Mouse (Mus musculus): ENCODE measurements around the gene Pou4f1. TPM values are rescaled to one million over a fixed set of nuclear protein-coding genes. Genes with fewer than 3 reads are reported as not detected.

Pou4f1 gene
- total RNA-seq, 2 experiments from 2014 or later, result 0.07 TPM; not detected in 1

DNA sequence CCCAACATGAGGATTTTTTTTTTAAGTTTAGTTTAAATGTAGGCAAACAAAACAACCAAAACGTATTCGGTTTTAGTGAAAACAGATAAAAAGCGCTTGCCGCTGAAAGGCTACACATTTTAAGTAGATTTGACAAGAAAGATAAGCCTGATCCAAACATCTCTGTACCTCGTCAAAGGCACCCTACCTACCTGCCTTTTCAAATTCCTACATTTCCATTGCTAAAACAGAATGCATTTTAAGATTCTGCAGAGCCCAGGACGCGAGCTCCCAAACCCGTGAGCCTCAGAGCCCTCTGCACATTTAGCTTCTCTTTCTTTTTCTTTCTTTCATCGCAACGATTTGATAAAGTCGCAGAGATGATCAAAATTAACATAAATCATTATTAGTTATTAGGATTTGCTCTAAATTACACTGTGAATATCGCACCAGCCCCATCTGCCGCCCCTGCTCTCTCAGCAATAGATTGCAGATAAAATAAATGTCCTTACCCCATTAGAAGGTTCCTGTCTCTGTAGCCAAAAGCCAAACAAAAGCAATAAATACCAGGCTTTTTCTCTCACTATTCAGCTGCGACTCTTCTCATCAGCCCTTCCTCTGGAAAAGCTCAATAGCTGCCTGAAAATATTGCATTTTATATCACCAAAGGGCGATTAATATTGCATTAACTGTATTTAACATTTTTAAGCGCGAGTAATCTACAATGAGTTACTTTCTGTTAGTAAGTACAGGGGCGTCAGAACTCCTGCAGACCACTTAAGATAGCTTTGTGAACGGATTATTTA lies 8.9 kb downstream of the Pou4f1 start:
- peak in 1 of 2 experiments; percentile 16 for DNase-seq (ENCODE audit: low spot score in 2 of 2)
- intact Hi-C loops (cut with DNase I), result loop anchor here (2.0 kb wide), 1 partner anchor 356 kb away; no protein-coding TSS in a partner anchor

DNA sequence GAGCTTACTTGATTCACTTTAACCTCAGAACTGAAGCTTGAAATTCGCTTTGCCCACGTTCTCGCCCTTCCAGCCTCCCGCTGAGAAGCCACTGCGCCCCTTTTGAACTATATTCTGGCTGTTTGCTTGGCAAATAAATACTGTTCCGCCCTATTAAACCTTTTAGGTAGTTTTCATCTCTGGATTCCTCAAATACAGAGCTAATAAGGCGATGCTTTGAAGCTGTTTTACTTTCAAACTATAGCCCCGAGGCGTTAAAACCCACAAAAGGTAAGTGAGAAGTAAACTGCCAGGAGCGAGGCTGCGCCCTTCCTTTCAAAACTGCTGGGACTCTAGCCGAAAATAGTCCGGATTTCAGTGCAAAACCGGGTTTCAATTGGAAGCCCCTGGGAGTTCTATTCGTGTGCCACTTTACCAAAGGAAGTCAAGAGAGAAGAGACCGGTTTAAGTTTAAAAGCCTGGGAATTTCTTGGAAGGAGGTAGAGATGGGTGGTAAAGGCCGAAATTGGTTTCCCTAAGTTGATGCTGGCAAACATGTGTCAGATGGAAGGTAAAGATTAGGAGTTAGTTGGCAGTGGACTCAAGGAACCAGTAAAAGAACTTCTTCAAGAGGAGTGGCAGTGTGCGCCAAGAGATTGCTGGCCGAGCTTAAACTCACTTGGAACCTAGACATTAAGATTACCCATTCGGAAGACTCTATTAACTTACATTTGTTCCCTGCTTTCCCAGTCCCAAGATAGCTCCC lies 9.7 kb downstream of the Pou4f1 start:
- intact Hi-C loops (cut with DNase I), result loop anchor here (2.0 kb wide), 1 partner anchor 357 kb away; no protein-coding TSS in a partner anchor
- no peak for DNase-seq (ENCODE audit: low spot score in 2 of 2)

DNA sequence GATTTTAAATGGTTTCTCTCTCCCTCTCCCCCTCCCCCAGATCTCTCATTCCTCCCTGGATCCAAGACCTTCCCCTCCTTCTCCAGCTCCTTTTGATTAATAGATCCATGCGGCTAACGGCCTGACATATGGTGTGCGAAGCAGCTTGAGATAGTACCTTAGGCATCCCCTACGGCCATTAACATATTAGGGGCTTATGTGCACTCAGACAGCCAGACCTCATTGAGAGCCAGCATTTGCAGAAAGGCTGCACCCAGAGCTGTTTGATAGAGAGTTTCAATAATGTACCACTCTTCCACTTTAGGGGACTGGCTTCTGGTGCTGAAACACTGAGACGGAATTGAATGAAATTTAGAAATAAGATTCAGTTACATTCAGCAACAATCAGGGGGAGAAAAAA lies 10.8 kb downstream of the Pou4f1 start:
- no peak for DNase-seq (ENCODE audit: low spot score in 2 of 2)

DNA sequence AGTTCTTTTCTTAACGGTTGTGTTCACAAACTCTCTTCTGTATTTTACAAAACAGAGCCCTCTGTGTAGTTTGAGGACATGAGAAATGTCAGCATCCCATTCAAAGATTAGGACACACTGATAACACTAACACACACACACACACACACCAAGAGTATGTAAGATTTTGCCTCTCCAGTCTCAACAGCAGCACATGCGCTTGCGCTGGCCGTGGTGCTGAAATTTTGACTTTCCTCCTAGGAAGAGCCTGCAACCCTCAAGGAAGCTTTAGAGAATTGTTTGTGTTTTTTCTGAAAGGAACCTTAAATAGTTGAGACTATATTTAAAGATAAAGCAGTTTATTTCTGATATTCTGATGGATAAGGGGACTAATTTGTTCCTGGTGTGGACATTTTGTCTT lies 14.0 kb downstream of the Pou4f1 start:
- no peak for DNase-seq (ENCODE audit: low spot score in 2 of 2)
- intact Hi-C loops (cut with DNase I), result no loop called here

More for the DNA sequence above, 10.8 kb downstream of the Pou4f1 start:
- intact Hi-C loops (cut with DNase I), result no loop called here

DNA sequence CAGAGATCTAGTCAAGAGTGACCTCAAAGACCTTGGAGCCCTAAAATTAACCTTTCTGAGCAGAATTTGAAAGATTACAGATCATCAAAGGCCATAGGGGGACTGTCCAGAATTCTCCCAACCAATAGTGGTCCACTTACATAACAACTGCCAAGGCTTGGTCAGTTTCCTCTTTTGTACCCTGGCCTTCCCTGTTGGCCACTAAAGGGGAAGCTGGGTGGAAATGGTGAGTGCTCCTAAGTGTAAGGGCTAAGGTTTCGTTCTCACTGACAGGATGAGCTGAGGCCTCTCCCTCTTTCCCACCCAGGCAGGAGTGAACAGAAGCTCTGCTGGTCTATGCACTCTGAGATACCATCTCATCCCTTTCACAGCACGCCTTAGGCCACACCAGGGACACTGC lies 33.5 kb downstream of the Pou4f1 start:
- no peak for DNase-seq (ENCODE audit: low spot score in 2 of 2)
- intact Hi-C loops (cut with DNase I), result no loop called here

DNA sequence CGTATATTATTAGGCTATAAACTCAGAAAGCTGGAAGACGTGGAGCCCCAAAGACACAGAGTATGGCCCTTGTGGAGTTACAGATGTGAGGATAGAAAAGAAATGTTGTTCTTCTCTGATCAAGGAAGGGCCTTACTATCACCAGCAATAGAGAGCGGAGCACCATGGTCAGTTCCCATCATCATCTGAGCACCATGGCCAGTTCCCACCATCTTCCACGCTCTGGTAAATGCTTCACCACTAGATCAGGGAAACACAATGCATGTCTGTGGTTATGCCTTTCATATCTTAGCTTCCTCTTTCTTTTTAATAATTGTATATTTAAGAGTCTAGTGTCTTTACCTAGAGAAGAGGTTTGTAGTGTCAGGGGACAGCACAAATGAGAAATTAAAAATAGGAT lies 37.0 kb downstream of the Pou4f1 start:
- intact Hi-C loops (cut with DNase I), result no loop called here

DNA sequence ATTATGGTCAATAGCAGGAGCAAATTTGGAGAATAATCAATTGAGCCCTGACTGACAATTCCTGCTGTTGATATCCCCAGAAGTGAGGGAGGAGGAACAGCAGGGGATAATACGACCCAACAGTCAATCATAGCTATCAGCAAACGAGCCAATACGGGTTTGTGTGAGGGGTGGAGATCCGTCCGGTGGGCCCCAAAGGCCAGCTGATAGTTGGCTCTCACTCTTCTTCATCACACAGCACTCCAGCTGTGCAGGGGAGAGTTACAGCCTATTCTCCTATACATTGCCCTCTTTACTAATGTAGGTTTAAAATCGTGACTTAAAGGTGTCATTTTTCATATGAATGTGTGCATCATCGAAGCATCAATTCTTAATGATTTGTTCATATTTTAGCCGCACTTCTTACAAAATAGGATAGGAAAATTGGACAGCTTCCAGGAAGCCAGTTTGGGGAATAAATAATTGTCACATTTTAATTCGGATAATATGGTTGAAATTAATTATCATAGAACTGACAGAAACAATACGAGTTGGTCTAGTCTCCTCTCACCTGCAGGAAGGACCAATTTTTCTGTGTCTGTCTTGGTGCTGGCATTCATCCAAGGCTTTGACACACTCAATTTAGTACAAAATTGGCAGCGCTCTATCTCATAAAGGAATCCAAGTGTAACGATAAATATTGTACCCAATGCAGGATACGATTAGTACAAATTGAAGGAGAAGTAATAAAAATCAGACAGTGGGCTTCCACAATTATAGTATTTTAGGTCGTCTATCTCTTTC lies 43.9 kb downstream of the Pou4f1 start:
- intact Hi-C loops (cut with DNase I), result loop anchor here (10.0 kb wide), 1 partner anchor 189 kb away; no protein-coding TSS in a partner anchor
- DNase-seq (ENCODE audit: low spot score in 2 of 2), result no peak

More for the DNA sequence above, 37.0 kb downstream of the Pou4f1 start:
- no peak for DNase-seq (ENCODE audit: low spot score in 2 of 2)

Other genes with a start within 250 kb of the Pou4f1 start
- 10 to 100 TPM; 16.0 to 19.8 TPM for gene Rnf219, start 54.6 kb upstream of the Pou4f1 start, total RNA-seq (2021)

Measured in left cerebral cortex, postnatal 25 days (tissue).